Mouse (Mus musculus) CD4-positive helper T cell, adult 2 months (primary cell): ENCODE measurements at regions not wholly inside any gene's neighbourhood (a gene's known extent, or its start where the extent isn't known, plus 50 kb on each side); places are given as distances from the start of the nearest gene placed in this dataset.
A peak's percentile ranks its signal among the peaks of the same experiment; 100 is the strongest.

Source experiments
- DNase-seq: peaks from one replicate; pipeline ENCODE4 v3.0.0-alpha.2; 2012; ENCODE audit warnings: low read depth, missing footprints, low spot score

- no peak for DNase-seq
Measured at GRCm38 (mm10) chr13:99057696-99058095, 73.3 kb upstream of the 1700024P04Rik start.

- no peak for DNase-seq
Measured at GRCm38 (mm10) chr13:99057293-99057588, 72.9 kb upstream of the 1700024P04Rik start.

GRCm38 (mm10) chr13:99056432-99057292 lies 72.3 kb upstream of the 1700024P04Rik start:
- no peak for DNase-seq

- DNase-seq = no peak
Measured at GRCm38 (mm10) chr13:99055609-99056321, 71.4 kb upstream of the 1700024P04Rik start.

- no peak for DNase-seq
Measured at GRCm38 (mm10) chr13:99052076-99052475, 67.7 kb upstream of the 1700024P04Rik start.

- no peak for DNase-seq
Measured at GRCm38 (mm10) chr13:99049699-99050098, 65.3 kb upstream of the 1700024P04Rik start.

GRCm38 (mm10) chr13:99048651-99049100 lies 64.3 kb upstream of the 1700024P04Rik start:
- DNase-seq = no peak

- no peak for DNase-seq
Measured at GRCm38 (mm10) chr13:99047219-99047618, 62.9 kb upstream of the 1700024P04Rik start.

- DNase-seq = no peak
Measured at GRCm38 (mm10) chr13:99046737-99047136, 62.4 kb upstream of the 1700024P04Rik start.

GRCm38 (mm10) chr13:99042086-99042485 lies 57.7 kb upstream of the 1700024P04Rik start:
- DNase-seq = no peak

GRCm38 (mm10) chr13:99041256-99041655 lies 56.9 kb upstream of the 1700024P04Rik start:
- DNase-seq = no peak

GRCm38 (mm10) chr13:99040846-99041245 lies 56.5 kb upstream of the 1700024P04Rik start:
- DNase-seq = no peak

GRCm38 (mm10) chr13:99040171-99040570 lies 55.8 kb upstream of the 1700024P04Rik start:
- no peak for DNase-seq

- DNase-seq = no peak
Measured at GRCm38 (mm10) chr13:99039063-99039385, 54.7 kb upstream of the 1700024P04Rik start.

- peak; percentile 2 for DNase-seq
Measured at GRCm38 (mm10) chr13:99038198-99039062, 54.1 kb upstream of the 1700024P04Rik start.

GRCm38 (mm10) chr13:99037131-99037530 lies 52.8 kb upstream of the 1700024P04Rik start:
- no peak for DNase-seq
